Mouse (Mus musculus) heart, postnatal 10 days (tissue): Measurements from ENCODE around the gene Cenpo. TPM values are rescaled to one million over a fixed set of nuclear protein-coding genes. Genes with fewer than 3 reads are reported as not detected.

ENCODE experiments used
- DNase-seq, 2 experiments: peaks; one replicate each; pipeline ENCODE4 v3.0.0; 2021
- intact Hi-C: fragments of 180-260 bp; cut with DNase I; formaldehyde crosslinking; loops from one replicate; pipeline ENCODE4 v1.15.1; 2025
- total RNA-seq, 2 experiments: library from RNA; stranded (reverse); gene quantifications; 2 replicates each; pipeline ENCODE4 v1.2.3; 2021

The Cenpo gene
- total RNA-seq, 2 experiments from 2014 or later: 5.0 to 5.3 TPM

GRCm38 (mm10) chr12:4201454-4202200, 32.5 kb downstream of the Cenpo start:
- peak; percentile 75 to 76 for DNase-seq
- intact Hi-C loops: no loop called here

GRCm38 (mm10) chr12:4199271-4199670, 34.8 kb downstream of the Cenpo start:
- no peak for DNase-seq
- intact Hi-C loops: no loop called here

DNA sequence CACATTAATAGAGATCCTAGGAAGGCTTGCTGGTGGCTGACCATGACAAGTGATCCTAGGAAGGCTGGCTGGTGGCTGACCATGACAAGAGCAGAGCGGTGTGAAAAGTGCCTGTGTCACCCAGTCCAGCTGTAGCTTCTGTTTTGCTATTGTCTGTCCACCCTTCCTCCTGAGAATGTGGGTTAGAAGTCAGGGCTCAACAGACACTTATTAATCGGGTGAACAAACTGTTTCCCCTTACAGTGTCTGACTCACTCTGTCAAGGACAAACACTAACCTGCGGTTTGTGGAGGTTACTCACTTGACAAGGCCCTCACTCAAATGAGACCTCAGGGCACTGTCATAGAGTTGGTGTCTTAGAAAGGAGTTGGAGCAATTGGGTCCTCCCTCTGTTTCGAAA, 35.4 kb downstream of the Cenpo start:
- no peak for DNase-seq
- intact Hi-C loops: no loop called here

DNA sequence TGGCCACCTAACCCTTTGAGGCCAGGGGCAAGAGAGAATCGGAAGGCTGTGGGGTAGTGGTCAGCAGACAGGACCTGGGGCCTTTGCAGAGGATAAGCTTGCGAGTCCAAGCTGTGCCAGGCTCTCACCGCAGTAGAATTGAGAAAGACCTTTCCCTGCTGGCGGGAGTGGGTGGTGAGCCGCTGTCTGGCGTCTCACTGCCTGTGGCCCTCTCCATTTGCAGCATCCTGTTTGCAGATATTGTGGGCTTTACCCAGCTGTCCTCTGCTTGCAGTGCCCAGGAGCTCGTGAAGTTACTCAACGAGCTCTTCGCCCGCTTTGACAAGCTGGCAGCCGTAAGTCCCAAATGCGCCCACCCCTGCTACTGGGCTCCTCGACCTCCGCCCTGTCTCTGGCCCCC, 39.5 kb downstream of the Cenpo start:
- intact Hi-C loops: no loop called here
- DNase-seq: no peak

DNA sequence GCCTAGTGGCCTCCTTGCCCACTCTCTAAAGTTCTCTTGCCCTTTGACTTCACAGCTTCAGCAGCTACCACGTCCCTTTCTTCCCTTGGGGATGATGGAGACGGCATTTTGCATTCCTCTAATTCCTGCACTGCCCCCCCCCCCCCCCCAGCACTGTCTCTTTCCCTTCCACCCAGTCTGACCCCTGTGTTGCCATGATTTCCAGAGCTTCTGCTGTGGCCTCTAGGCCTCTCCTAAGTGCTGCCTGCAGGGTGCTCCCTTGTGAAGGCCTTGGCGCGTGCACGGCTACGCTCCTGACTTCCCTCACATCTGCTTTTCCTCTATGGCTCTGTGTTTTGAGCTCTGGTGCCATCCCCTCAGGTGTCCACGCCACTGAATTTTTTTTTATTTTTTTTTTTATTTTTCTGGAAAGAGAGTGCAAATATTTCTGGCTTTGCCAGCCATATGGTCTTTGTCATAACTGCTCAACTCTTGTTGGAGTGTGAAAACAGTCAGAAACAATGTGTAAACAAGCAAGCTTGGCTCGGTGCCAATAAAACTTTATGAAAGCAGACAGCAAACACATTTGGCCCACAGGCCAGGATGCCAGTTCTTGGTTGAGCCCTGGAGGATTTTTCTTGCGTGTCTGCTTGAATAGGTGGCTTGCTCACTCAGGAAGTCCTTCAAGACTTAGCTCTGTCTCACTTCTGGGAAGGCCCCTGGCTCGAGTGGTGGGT, 40.9 kb downstream of the Cenpo start:
- intact Hi-C loops: no loop called here
- peak in 1 of 2 experiments; percentile 49 for DNase-seq

DNA sequence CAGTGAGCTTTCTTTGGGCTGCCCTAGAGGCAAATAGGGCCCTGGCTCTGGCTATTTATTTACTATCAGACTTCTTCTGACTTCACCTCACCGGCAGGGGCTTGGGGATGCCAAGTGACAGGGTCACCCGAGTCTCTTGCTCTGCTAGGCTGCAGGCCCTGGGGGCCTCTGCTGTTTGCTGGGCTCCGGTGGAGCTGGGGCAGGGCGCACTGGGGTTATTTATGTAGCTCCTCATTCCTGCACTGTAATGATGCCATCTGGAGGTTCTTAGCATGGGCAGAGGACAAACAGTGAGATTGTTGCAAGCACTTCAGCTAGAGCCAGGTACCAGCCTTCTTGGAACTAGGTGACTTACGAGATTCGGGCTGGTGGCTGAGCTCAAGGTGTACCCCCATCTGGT, 41.6 kb downstream of the Cenpo start:
- intact Hi-C loops: no loop called here
- no peak for DNase-seq

DNA sequence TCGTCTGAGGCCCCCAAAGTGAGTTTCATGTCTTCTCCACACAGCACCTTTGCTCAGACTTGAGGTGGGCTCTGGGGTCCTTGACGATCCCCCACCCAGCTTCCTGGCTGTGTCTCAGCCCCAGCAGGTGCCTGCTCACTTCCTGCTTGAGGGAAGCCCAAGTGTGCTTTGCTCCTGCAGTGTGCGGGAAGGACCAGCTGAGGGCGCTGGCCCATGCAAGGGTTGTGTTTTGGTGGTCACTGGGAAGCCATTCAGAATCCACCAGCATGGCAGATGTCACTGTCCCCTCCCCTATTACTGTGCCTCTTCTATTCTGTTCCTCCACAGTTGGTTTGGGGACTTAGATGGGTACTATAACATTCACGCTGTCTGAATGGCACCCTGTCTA, 45.0 kb downstream of the Cenpo start:
- DNase-seq: no peak
- intact Hi-C loops: no loop called here

GRCm38 (mm10) chr12:4188171-4189059, 45.7 kb downstream of the Cenpo start:
- intact Hi-C loops: no loop called here

GRCm38 (mm10) chr12:4184648-4185047, 49.4 kb downstream of the Cenpo start:
- DNase-seq: no peak
- intact Hi-C loops: no loop called here

More at GRCm38 (mm10) chr12:4188171-4189059, 45.7 kb downstream of the Cenpo start:
- DNase-seq: peak; percentile 88 to 91

GRCm38 (mm10) chr12:4180507-4180906, 53.6 kb downstream of the Cenpo start:
- intact Hi-C loops: no loop called here
- no peak for DNase-seq

- intact Hi-C loops: no loop called here
Observed at GRCm38 (mm10) chr12:4179671-4180233, 54.3 kb downstream of the Cenpo start.

DNA sequence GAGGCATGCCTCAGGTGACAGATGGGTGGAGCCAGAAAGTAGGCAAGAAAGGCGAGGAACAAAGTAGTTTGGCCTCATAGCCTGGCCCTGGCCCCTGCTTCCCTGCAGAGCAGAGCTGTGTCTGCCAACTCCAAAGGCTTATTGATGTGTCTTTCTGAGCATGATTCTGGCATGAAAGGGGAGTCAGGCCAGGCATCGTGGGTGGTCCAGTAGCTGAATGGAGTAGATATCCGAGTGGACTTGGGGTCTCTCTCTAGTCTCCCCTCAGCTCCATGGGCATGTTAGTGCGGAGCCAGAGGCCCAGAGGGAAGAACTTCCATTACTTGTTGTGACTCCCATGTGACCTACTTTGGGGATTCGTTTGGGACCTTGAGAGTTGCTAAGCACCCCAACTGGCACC, 55.3 kb downstream of the Cenpo start:
- intact Hi-C loops: no loop called here

More at GRCm38 (mm10) chr12:4179671-4180233, 54.3 kb downstream of the Cenpo start:
- no peak for DNase-seq

GRCm38 (mm10) chr12:4173108-4173790, 60.8 kb downstream of the Cenpo start:
- intact Hi-C loops: no loop called here
- DNase-seq: no peak

More for the DNA sequence above, 55.3 kb downstream of the Cenpo start:
- DNase-seq: no peak

DNA sequence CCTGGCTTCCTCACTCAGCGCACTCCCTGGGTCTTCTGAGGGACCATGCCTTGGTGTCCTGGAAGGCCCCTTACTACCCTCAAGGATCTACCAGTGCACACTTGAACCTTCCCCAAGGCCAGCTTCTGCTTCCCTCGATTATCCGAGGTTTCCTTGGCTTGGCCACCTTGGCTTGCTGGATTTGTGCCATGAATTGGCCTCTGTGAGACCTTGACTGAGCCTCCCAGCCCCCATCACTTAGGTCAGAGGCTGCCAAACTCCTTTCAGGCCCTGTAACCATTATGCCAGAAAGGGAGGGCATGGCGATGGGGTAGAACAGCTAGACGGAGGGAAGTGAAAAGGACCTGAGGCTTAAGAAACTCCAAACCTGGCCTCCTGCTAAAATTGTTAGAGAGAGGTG, 64.5 kb downstream of the Cenpo start:
- intact Hi-C loops: no loop called here
- no peak for DNase-seq

DNA sequence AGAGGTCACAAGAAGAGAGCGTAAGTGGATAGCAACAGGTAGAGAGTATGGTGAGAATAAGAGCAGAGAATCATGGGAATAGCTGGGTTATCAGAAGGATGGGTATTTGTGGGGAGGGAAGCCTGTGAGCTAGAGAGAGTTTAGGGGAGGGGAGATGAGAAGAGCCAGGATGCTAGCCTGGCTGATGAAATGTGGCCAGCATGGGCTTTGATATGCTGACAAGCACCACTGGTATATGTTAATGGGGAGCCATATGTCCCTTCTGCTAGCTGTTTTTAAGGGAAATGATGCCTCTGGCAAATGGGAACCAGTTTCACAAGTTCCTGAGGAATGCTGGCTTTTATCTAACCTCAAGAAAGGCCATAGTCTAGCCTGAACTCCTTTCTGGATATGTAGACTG, 65.0 kb downstream of the Cenpo start:
- DNase-seq: no peak
- intact Hi-C loops: no loop called here

DNA sequence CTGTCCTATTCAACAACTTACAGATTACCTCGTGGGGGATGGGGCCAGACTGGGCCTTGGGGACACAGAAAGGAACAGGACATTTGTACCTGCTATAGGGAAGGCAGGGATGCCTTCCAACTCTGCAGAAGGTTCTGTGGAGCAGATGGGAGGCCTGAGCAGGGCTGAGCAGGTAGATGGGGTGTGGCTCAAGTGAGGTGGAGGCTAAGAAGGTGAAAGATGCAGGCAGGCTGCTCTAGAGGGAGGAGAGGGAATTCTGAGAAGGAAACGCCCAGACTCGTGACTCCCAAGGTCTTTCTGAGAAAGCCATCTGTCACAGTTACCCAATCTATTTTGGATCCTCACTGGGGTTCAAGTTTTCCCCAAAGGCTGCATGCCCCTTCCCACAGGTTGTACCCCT, 67.1 kb downstream of the Cenpo start:
- intact Hi-C loops: no loop called here
- DNase-seq: no peak

DNA sequence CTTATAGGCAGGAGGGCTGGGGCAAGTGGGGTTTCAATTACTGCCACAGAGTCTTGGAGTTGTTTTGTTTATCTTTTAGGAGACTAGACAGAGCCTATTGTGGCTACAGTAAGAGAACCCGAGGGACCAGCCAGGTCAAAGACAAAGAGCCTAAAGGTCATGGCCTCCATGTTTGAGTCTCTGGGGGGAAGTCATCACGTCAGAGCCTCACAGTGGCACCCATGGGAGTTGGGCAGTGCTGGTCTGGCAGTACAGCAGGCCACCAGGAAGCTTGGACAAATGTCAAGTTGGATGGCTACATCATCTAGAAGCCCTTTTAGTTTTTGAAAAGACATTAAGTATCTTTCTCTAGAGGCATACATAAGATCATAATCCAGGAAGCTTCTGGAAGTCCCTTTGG, 71.2 kb downstream of the Cenpo start:
- intact Hi-C loops: no loop called here
- no peak for DNase-seq

DNA sequence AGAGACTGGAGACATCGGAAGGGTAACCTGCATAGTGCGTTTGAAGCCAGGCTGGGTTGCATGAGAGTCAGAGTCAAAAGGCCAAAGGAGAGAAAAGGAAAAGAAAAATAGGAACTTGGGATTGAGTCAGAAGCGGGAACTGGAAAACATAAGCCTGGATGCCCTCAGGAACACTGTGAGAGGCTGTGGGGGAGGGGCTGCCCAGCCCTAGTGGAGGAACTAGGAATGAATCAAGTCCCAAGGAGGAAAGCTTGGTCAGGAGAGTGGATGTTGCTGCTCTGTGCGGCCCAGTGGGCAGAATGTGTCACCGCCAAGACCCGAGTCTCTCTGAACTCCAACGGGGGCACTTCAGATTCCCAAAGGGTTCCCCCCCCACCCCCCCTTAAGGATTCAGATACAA, 73.8 kb downstream of the Cenpo start:
- DNase-seq: no peak
- intact Hi-C loops: no loop called here

DNA sequence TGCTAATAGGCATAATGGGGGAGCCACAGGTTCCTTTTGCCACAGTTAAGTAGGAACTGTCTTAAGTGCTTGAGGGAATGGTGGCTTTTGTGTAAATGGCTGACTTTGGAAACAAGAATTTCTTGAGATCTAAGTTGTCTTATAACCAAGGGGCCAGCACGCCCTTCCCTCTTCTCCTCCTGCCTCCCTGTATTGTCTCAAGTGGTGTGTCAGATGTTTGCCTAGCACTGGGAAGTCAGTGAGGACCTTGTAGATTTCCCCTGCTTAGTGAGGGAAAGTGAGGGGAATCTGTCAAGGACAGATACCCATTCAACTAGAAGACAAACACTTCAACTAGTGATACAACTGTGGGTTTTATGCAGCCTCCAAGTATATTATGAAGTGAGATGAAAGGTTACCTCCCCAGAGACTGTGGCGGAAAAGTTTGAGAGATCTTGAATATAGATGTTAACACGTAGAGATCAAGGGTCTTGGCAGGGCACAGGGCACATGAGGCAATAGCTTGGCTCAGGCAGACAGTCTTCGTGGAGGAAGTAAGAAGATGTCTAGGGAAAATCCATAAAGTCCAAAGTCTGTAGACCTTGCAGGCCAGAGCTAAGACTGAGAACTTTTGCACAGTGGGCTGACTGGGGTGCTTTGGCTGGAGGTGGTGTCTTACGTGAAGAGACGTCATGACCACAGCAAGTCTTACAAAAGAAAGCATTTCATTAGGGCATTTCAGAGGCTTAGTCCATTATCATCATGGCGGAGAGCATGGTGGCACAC, 75.0 kb downstream of the Cenpo start:
- DNase-seq: no peak
- intact Hi-C loops: no loop called here

GRCm38 (mm10) chr12:4158179-4158578, 75.9 kb downstream of the Cenpo start:
- DNase-seq: no peak
- intact Hi-C loops: no loop called here
